Mouse (Mus musculus) midbrain, embryonic 11.5 days (tissue): Measurements from ENCODE around the gene Cnksr1. TPM values are rescaled to one million over a fixed set of nuclear protein-coding genes. Genes with fewer than 3 reads are reported as not detected.

Source experiments
- ATAC-seq: fragments of 200-750 bp; cut with Nextera tagmentation; 2 replicates; pipeline ENCODE4 v1.8.0; 2017; ENCODE audit warnings: moderate TSS enrichment, moderate library complexity; ENCODE audit not compliant: low FRiP score
- DNase-seq: peaks from one replicate; pipeline ENCODE4 v3.0.0; 2015; ENCODE audit warnings: low spot score; ENCODE audit errors: missing footprints
- H3K27ac ChIP-seq: fragments of 300-500 bp; sonication (generic); 2 replicates; pipeline ENCODE4 v1.5.1; 2014; ENCODE audit warnings: low read depth, low read length
- H3K27me3 ChIP-seq: fragments of 300-500 bp; sonication (generic); 2 replicates; pipeline ENCODE4 v1.6.1; 2014; ENCODE audit warnings: mild to moderate bottlenecking, low read length, moderate library complexity, mixed read lengths; ENCODE audit not compliant: control insufficient read depth, insufficient read depth
- H3K36me3 ChIP-seq: fragments of 300-500 bp; sonication (generic); 2 replicates; pipeline ENCODE4 v1.6.1; 2014; ENCODE audit warnings: mild to moderate bottlenecking, low read length, moderate library complexity, mixed read lengths; ENCODE audit not compliant: control insufficient read depth, insufficient read depth
- H3K4me1 ChIP-seq: fragments of 300-500 bp; sonication (generic); 2 replicates; pipeline ENCODE4 v1.6.1; 2014; ENCODE audit warnings: low read length; ENCODE audit not compliant: control insufficient read depth, insufficient read depth
- H3K4me2 ChIP-seq: fragments of 300-500 bp; sonication (generic); 2 replicates; pipeline ENCODE4 v1.6.1; 2014; ENCODE audit warnings: mild to moderate bottlenecking, moderate library complexity
- H3K4me3 ChIP-seq: fragments of 300-500 bp; sonication (generic); 2 replicates; pipeline ENCODE4 v1.5.1; 2014; ENCODE audit warnings: low read depth, low read length
- H3K9ac ChIP-seq: fragments of 300-500 bp; sonication (generic); 2 replicates; pipeline ENCODE4 v1.6.1; 2014; ENCODE audit warnings: low read length
- H3K9me3 ChIP-seq: fragments of 300-500 bp; sonication (generic); 2 replicates; pipeline ENCODE4 v1.6.1; 2016; ENCODE audit warnings: low read length; ENCODE audit not compliant: control insufficient read depth
- WGBS: fragments of 180-500 bp; shearing (Covaris S2); extraction: QIAGEN DNeasy Blood & Tissue Kit; methylation state at CpG from one replicate; pipeline ENCODE4 v1.1.7; 2014; 5-methylcytosine and 5-hydroxymethylcytosine counted together
- polyA plus RNA-seq: library from polyadenylated mRNA; unstranded; fragments of >200 nt; fragmentation: Nextera tagmentation; extraction: Ambion mirVana; gene quantifications from 2 replicates; pipeline ENCODE4 v1.2.1, GENCODE M21; 2014

The Cnksr1 gene
- polyA plus RNA-seq, 1 experiment from 2014 or later: 0.05 TPM

GRCm38 (mm10) chr4:134254835-134255234 lies 16.6 kb upstream of the Cnksr1 start:
- ATAC-seq: no peak
- H3K4me2 ChIP-seq: no peak overlapping the region
- peak; percentile 81 for DNase-seq
- H3K27me3 ChIP-seq: peaks cover 43% of the 10 kb centered on the region
- H3K9me3 ChIP-seq: no peaks in the 10 kb centered on the region
- H3K4me1 ChIP-seq: peaks cover 60% of the 10 kb centered on the region
- no peak overlapping the region for H3K9ac ChIP-seq
- H3K4me3 ChIP-seq: no peak overlapping the region
- no peaks in the 10 kb centered on the region for H3K36me3 ChIP-seq
- 3% methylated on average over 3 of the region's 3 CpGs for WGBS
- H3K27ac ChIP-seq: no peak overlapping the region

- DNase-seq (peak; percentile 95), ATAC-seq (no peak)
- peaks cover 62% of the 10 kb centered on the region for H3K4me1 ChIP-seq
- WGBS: under 1% methylated on average over 13 of the region's 13 CpGs
- peaks cover 49% of the 10 kb centered on the region for H3K27me3 ChIP-seq
- peak within 1 kb of the TSS; percentile 28; the same call in 1 of the 2 replicates for H3K4me2 ChIP-seq
- no peaks in the 10 kb centered on the region for H3K9me3 ChIP-seq
- no peak within 1 kb of the TSS for H3K27ac ChIP-seq
- no peak within 1 kb of the TSS for H3K9ac ChIP-seq
- no peaks in the 10 kb centered on the region for H3K36me3 ChIP-seq
- peak within 1 kb of the TSS; percentile 9; the same call in 1 of the 2 replicates for H3K4me3 ChIP-seq
These were observed 15.6 kb upstream of the Cnksr1 start, which contains the start of gene Grrp1 for GRCm38 (mm10) chr4:134253722-134254324. Gene Grrp1, minus strand, starts transcription at chr4:134254106.

GRCm38 (mm10) chr4:134252911-134253721 lies 14.9 kb upstream of the Cnksr1 start:
- DNase-seq: peak; percentile 91
- 4% methylated on average over 15 of the region's 15 CpGs for WGBS
- Histone ChIP-seq H3K9me3 (no peaks in the 10 kb centered on the region), H3K4me1 (peaks cover 62% of the 10 kb centered on the region), H3K9ac (no peak overlapping the region), H3K4me2 (peak overlapping the region; percentile 6; the same call in 1 of the 2 replicates), H3K4me3 (no peak overlapping the region; the same call in 1 of the 2 replicates), H3K27me3 (peaks cover 55% of the 10 kb centered on the region), H3K27ac (no peak overlapping the region), H3K36me3 (no peaks in the 10 kb centered on the region)
- ATAC-seq: no peak

GRCm38 (mm10) chr4:134252131-134252910 lies 14.1 kb upstream of the Cnksr1 start:
- Histone ChIP-seq H3K27ac (no peak overlapping the region), H3K4me2 (peak overlapping the region; percentile 78), H3K4me1 (peaks cover 55% of the 10 kb centered on the region), H3K27me3 (peaks cover 55% of the 10 kb centered on the region), H3K4me3 (peak overlapping the region; percentile 44; the same call in 1 of the 2 replicates), H3K9me3 (no peaks in the 10 kb centered on the region), H3K9ac (no peak overlapping the region; the same call in 1 of the 2 replicates), H3K36me3 (no peaks in the 10 kb centered on the region)
- DNase-seq (peak; percentile 94), ATAC-seq (no peak)
- WGBS: 4% methylated on average over 22 of the region's 22 CpGs

GRCm38 (mm10) chr4:134251241-134252130 lies 13.3 kb upstream of the Cnksr1 start:
- H3K4me3 ChIP-seq: peak overlapping the region; percentile 44
- H3K36me3 ChIP-seq: no peaks in the 10 kb centered on the region
- ATAC-seq (peak; percentile 7; the same call in 1 of the 2 replicates), DNase-seq (peak; percentile 96)
- no peaks in the 10 kb centered on the region for H3K9me3 ChIP-seq
- H3K4me2 ChIP-seq: peak overlapping the region; percentile 78
- H3K27ac ChIP-seq: no peak overlapping the region; the same call in 1 of the 2 replicates
- H3K27me3 ChIP-seq: peaks cover 55% of the 10 kb centered on the region
- under 1% methylated on average over 91 of the region's 91 CpGs for WGBS
- peaks cover 47% of the 10 kb centered on the region for H3K4me1 ChIP-seq
- peak overlapping the region; percentile 65 for H3K9ac ChIP-seq

GRCm38 (mm10) chr4:134250930-134251240 lies 12.7 kb upstream of the Cnksr1 start:
- no peaks in the 10 kb centered on the region for H3K36me3 ChIP-seq
- no peak overlapping the region for H3K27ac ChIP-seq
- ATAC-seq: no peak
- H3K27me3 ChIP-seq: peaks cover 55% of the 10 kb centered on the region
- peak overlapping the region; percentile 44 for H3K4me3 ChIP-seq
- H3K4me1 ChIP-seq: peaks cover 44% of the 10 kb centered on the region
- H3K9ac ChIP-seq: peak overlapping the region; percentile 65; the same call in 1 of the 2 replicates
- no peaks in the 10 kb centered on the region for H3K9me3 ChIP-seq
- peak; percentile 95 for DNase-seq
- WGBS: 9% methylated on average over 10 of the region's 10 CpGs
- peak overlapping the region; percentile 78 for H3K4me2 ChIP-seq

- WGBS: 5% methylated on average over 27 of the region's 27 CpGs
- Histone ChIP-seq H3K36me3 (no peaks in the 10 kb centered on the region), H3K9ac (no peak overlapping the region; the same call in 1 of the 2 replicates), H3K4me1 (peaks cover 45% of the 10 kb centered on the region), H3K4me3 (peak overlapping the region; percentile 44), H3K9me3 (no peaks in the 10 kb centered on the region), H3K27me3 (peaks cover 55% of the 10 kb centered on the region), H3K4me2 (peak overlapping the region; percentile 78), H3K27ac (no peak overlapping the region)
- no peak for ATAC-seq
- DNase-seq: peak; percentile 97
These were observed 12.1 kb upstream of the Cnksr1 start for GRCm38 (mm10) chr4:134250116-134250929.
